Comparison of ENCODE assay signal across 1 mouse cellular context in the genomic region with DNA sequence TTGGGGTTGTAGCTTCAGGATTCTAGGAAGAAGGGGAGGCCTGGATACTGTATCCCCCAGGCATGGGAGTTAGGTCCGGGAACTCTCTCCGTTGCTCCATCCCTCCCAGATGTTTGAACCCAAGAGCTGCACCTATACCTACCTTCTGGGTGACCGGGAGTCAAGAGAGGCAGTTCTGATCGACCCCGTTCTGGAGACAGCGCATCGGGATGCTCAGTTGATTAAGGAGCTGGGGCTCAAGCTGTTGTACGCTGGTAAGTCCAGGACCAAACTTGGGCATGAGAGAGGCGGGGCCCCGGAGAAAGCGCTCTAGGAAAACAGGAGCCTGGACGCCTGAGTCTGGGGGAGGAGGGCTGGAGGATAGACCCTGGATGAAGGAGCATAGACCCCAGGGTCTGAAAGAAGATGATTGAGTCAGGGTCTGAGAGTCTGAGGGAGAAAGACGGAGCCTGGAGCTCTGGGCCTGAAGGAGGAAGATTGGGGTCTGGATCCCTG.
TF ChIP-seq lines count a peak whose summit lies in the region.

No protein-coding gene starts in this region.

TF ChIP-seq in MEL, 35 proteins besides CTCF, POLR2A, EP300 and RAD21:
- no peak for TF ChIP-seq MAFK (IDR thresholded peaks at IDR 0.05; ENCODE audit: borderline replicate concordance, low read depth, low read length)
- no peak for TF ChIP-seq POLR2AphosphoS5 (IDR thresholded peaks at IDR 0.05; ENCODE audit: borderline replicate concordance, low read depth, low read length)
- no peak for TF ChIP-seq GABPA (IDR thresholded peaks at IDR 0.05; ENCODE audit: low read depth, low read length)
- no peak for TF ChIP-seq MAZ (IDR thresholded peaks at IDR 0.05; ENCODE audit: low read depth, low read length)
- no peak for TF ChIP-seq MAX (IDR thresholded peaks at IDR 0.05; ENCODE audit: low read length)
- TF ChIP-seq BHLHE40 (IDR thresholded peaks at IDR 0.05; ENCODE audit: borderline replicate concordance, low read depth, low read length) = no peak
- no peak for TF ChIP-seq SMC3 (IDR thresholded peaks at IDR 0.05; ENCODE audit: low read depth, low read length)
- TF ChIP-seq TCF12 (IDR thresholded peaks at IDR 0.05; ENCODE audit: low read depth, low read length) = no peak
- TF ChIP-seq GATA1 (IDR thresholded peaks at IDR 0.05; ENCODE audit: low read depth, low read length) = no peak
- TF ChIP-seq HCFC1 (IDR thresholded peaks at IDR 0.05; ENCODE audit: low read depth, low read length) = no peak
- TF ChIP-seq USF2 (IDR thresholded peaks at IDR 0.05; ENCODE audit: borderline replicate concordance in 1 of 2, insufficient read depth in 1 of 2, low read depth in 1 of 2, low read length in 2 of 2) = no peak
- TF ChIP-seq MEF2A (IDR thresholded peaks at IDR 0.05; ENCODE audit: extremely low read depth, insufficient replicate concordance, low read depth, low read length, poor library complexity, severe bottlenecking) = no peak
- no peak for TF ChIP-seq E2F4 (IDR thresholded peaks at IDR 0.05; ENCODE audit: borderline replicate concordance, low read depth, low read length)
- no peak for TF ChIP-seq RCOR1 (IDR thresholded peaks at IDR 0.05; ENCODE audit: low read depth, low read length)
- TF ChIP-seq CHD1 (IDR thresholded peaks at IDR 0.05; ENCODE audit: low read depth, low read length) = no peak
